Mouse (Mus musculus) kidney, embryonic 14.5 days (tissue): ENCODE measurements at regions not wholly inside any gene's neighbourhood (a gene's known extent, or its start where the extent isn't known, plus 50 kb on each side); places are given as distances from the start of the nearest gene placed in this dataset.

Experiments
- ATAC-seq: fragments of 200-750 bp; cut with Nextera tagmentation; 2 replicates; pipeline ENCODE4 v1.8.0; 2017; ENCODE audit warnings: moderate number of reproducible peaks, mild to moderate bottlenecking, moderate TSS enrichment, moderate library complexity; ENCODE audit not compliant: low FRiP score, low TSS enrichment
- H3K27ac ChIP-seq: fragments of 300-500 bp; sonication (generic); 2 replicates; pipeline ENCODE4 v1.5.1; 2014; ENCODE audit warnings: low read depth, mild to moderate bottlenecking, low read length, moderate library complexity, mixed read lengths
- H3K27me3 ChIP-seq: fragments of 300-500 bp; sonication (generic); 2 replicates; pipeline ENCODE4 v1.6.1; 2014; ENCODE audit warnings: mild to moderate bottlenecking, low read length; ENCODE audit not compliant: control insufficient read depth, insufficient read depth
- H3K36me3 ChIP-seq: fragments of 300-500 bp; sonication (generic); 2 replicates; pipeline ENCODE4 v1.6.1; 2014; ENCODE audit warnings: low read length, mixed read lengths; ENCODE audit not compliant: control insufficient read depth, insufficient read depth
- H3K4me1 ChIP-seq: fragments of 300-500 bp; sonication (generic); 2 replicates; pipeline ENCODE4 v1.6.1; 2014; ENCODE audit warnings: low read length, mixed read lengths; ENCODE audit not compliant: control insufficient read depth, insufficient read depth
- H3K4me2 ChIP-seq: fragments of 300-500 bp; sonication (generic); replicated peaks from 2 replicates; pipeline ENCODE4 v1.6.1; 2014; ENCODE audit warnings: low read depth, mild to moderate bottlenecking, low read length
- H3K4me3 ChIP-seq: fragments of 300-500 bp; sonication (generic); 2 replicates; pipeline ENCODE4 v1.5.1; 2014; ENCODE audit warnings: mild to moderate bottlenecking, low read length
- H3K9ac ChIP-seq: fragments of 300-500 bp; sonication (generic); 2 replicates; pipeline ENCODE4 v1.6.1; 2014; ENCODE audit warnings: low read depth, mild to moderate bottlenecking, low read length, moderate library complexity
- H3K9me3 ChIP-seq: fragments of 300-500 bp; sonication (generic); 2 replicates; pipeline ENCODE4 v1.6.1; 2016; ENCODE audit warnings: low read length; ENCODE audit not compliant: control insufficient read depth
- WGBS: fragments of 180-500 bp; shearing (Covaris S2); extraction: QIAGEN DNeasy Blood & Tissue Kit; methylation state at CpG from one replicate; pipeline ENCODE4 v1.1.7; 2014; 5-methylcytosine and 5-hydroxymethylcytosine counted together

DNA sequence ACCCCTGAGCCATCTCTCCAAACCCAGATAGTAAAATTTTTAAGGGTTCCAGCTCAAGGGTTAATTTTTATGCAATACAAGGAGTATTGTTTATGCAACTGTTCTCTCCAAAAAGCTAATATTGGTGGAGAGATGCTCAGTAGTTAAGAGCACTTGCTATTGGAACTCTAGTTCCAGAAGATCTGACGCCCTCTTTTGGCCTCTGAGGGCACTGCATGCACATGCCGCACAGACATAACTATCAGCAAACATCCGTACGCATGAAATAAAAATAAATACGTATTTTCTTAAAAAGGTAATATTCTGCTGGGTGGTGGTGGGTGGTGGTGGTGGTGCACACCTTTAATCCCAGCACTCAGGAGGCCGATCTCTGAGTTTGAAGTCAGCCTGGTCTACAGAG, 112.1 kb upstream of the Tmpo start:
- Histone ChIP-seq H3K4me3 (no peak overlapping the region), H3K9ac (no peak overlapping the region), H3K27ac (no peak overlapping the region), H3K27me3 (no peaks in the 10 kb centered on the region), H3K4me1 (no peaks in the 10 kb centered on the region), H3K36me3 (no peaks in the 10 kb centered on the region), H3K4me2 (no peak overlapping the region), H3K9me3 (no peaks in the 10 kb centered on the region)
- 93% methylated on average over 6 of the region's 6 CpGs for WGBS
- ATAC-seq, result no peak

DNA sequence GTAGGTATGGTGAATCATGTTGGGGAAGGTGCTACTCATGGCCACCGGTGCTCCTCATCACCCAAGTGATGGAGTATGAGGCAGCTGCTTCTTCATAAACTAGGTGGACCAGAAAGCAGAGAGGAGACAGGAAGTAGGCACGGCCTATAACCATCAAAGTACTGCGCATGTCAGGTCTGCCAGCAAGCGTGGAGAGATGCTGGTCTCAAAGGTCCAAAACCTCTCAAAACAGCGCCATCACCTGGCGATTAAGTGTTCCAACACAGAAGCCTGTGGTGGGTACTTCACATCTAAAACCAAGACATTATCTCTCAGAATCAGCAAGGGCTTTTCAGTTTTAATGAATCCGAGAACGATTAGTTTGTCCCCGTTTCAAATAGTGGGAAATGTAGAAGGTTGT, 103.1 kb upstream of the Tmpo start:
- no peaks in the 10 kb centered on the region for H3K27me3 ChIP-seq
- WGBS, result 88% methylated on average over 9 of the region's 9 CpGs

DNA sequence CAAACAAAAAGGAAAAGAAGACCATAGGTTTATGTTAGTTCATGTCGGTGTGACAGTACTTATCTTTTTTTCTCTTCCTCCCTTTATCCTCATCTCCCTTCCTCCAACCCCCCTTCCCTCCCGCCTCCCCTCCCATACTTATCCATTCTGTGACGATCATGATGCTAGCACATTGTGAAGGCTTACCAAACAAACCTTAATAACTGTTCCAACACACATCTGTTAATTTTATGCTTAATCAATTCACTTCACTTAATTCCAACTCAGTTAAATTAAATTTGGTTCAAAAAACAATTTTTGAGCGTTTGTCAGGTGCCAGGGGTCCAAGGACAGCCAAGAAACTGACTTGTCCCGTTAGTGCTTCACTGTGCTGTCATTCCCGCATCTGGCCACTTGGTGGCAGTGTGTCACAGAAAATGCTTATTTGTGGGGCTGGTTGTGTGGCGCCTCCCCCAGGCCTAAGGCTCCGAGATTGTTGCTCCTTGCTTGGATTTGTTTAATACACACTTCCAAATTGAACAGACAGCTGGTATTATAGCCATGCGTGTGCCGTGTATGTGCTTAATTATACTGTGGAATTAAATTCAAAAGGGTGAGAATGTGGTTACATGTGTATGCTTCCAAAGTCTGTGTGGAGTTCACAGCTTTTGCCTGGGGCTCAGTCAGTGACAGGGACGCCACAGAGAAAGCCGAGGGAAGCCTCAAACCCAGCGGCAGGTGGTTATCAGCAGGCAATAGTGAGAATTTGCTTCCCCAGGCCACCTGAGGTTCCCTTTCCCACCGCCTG, 90.0 kb upstream of the Tmpo start:
- peak overlapping the region; percentile 22; the same call in 1 of the 2 replicates for H3K4me2 ChIP-seq
- H3K27ac ChIP-seq, result no peak overlapping the region
- no peak overlapping the region; the same call in 1 of the 2 replicates for H3K4me3 ChIP-seq
- ATAC-seq, result peak; percentile 73
- H3K36me3 ChIP-seq, result no peaks in the 10 kb centered on the region
- no peaks in the 10 kb centered on the region for H3K9me3 ChIP-seq
- H3K4me1 ChIP-seq, result peaks cover 6% of the 10 kb centered on the region; the same call in 1 of the 2 replicates
- H3K9ac ChIP-seq, result no peak overlapping the region
- 18% methylated on average over 14 of the region's 14 CpGs for WGBS
- H3K27me3 ChIP-seq, result no peaks in the 10 kb centered on the region

More for the DNA sequence above, 103.1 kb upstream of the Tmpo start:
- Histone ChIP-seq H3K9me3 (no peaks in the 10 kb centered on the region), H3K4me1 (no peaks in the 10 kb centered on the region), H3K4me2 (no peak overlapping the region), H3K4me3 (no peak overlapping the region), H3K36me3 (no peaks in the 10 kb centered on the region), H3K9ac (no peak overlapping the region), H3K27ac (no peak overlapping the region)
- ATAC-seq, result no peak

DNA sequence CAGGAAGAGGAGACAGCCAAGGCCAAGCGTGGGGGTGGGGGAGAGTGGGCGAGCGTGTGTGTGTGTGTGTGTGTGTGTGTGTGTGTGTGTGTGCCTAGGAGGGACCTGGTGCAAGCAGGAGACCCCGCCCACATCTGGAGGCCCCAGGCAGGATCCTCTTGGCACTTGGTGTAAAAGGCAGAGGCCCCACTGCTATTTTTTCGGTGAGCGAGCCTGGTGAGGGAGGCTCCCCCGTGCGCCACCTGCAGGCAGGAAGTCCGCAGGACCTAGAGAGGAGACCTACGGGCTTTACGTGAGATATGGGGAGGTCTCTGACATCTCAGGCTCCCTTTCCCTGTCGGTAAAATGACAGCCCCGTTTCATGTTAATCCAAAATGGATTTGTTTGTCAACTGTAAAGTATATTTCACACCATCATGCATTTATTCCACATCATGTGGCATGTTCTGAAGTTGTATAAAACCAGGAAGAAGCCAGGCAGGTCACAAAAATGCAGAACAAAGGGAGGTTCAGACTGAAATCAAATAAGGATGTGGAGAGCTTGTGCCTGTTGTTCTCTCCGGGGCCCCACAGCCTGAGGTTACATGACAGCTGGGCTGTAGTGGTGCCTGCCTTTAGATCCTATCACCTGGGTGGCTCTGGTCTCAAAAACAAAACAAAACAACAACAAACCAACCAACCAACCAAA, 89.3 kb upstream of the Tmpo start:
- Histone ChIP-seq H3K9ac (0 out of 2 replicates have a peak overlapping the region, but pooled peaks have one; percentile 12), H3K4me3 (no peak overlapping the region), H3K36me3 (no peaks in the 10 kb centered on the region), H3K4me2 (peak overlapping the region; percentile 22; the same call in 1 of the 2 replicates), H3K27ac (no peak overlapping the region), H3K27me3 (no peaks in the 10 kb centered on the region), H3K9me3 (no peaks in the 10 kb centered on the region), H3K4me1 (peaks cover 6% of the 10 kb centered on the region; the same call in 1 of the 2 replicates)
- ATAC-seq, result peak; percentile 81
- WGBS, result 19% methylated on average over 13 of the region's 14 CpGs

DNA sequence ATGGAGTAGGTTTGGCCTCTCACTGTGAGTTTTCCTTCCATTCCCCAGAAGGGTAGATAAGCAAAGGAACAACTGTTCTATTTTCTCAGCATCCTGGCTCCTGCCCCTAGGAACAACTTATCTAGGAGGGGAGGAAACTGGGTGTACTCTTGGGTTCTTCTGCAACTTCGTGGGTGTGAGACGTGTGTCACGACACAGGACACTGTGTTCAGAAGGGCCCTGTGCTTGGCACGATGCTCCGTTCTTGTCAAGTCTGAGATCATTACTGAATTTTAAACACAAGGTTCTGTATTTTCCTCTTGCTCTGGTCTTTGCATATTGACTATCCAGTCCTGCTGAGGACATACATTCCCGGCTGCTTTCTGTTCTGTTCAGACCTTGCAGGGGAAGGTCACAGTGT, 86.8 kb upstream of the Tmpo start:
- ATAC-seq, result no peak
- Histone ChIP-seq H3K9ac (no peak overlapping the region), H3K27ac (no peak overlapping the region), H3K4me3 (no peak overlapping the region), H3K4me2 (no peak overlapping the region), H3K36me3 (no peaks in the 10 kb centered on the region), H3K4me1 (peaks cover 6% of the 10 kb centered on the region; the same call in 1 of the 2 replicates), H3K9me3 (no peaks in the 10 kb centered on the region), H3K27me3 (no peaks in the 10 kb centered on the region)
- WGBS, result 87% methylated on average over 6 of the region's 6 CpGs

DNA sequence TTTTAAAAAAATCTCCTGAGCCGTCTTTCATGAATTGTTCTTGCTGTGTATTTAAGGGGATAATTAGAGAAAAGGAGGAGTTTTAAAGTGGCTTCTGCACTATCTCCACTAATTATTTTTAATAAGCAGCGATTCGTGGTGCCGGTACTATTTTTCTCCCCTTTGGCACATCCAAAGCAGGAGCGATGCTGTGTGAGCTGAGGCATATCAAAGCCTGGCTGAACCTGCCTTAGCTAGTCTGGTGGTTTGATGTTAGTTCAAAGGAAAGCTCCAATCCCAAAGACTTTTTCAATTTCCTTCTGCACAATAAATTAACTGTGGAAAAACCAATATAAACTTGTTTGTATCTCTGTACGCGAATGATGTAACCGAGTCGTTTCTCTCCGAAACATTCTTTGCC, 79.3 kb upstream of the Tmpo start:
- 83% methylated on average over 10 of the region's 10 CpGs for WGBS
- Histone ChIP-seq H3K4me3 (no peak overlapping the region), H3K27ac (no peak overlapping the region), H3K4me1 (no peaks in the 10 kb centered on the region), H3K9me3 (no peaks in the 10 kb centered on the region), H3K9ac (no peak overlapping the region), H3K4me2 (no peak overlapping the region), H3K27me3 (no peaks in the 10 kb centered on the region), H3K36me3 (no peaks in the 10 kb centered on the region)
- ATAC-seq, result no peak

DNA sequence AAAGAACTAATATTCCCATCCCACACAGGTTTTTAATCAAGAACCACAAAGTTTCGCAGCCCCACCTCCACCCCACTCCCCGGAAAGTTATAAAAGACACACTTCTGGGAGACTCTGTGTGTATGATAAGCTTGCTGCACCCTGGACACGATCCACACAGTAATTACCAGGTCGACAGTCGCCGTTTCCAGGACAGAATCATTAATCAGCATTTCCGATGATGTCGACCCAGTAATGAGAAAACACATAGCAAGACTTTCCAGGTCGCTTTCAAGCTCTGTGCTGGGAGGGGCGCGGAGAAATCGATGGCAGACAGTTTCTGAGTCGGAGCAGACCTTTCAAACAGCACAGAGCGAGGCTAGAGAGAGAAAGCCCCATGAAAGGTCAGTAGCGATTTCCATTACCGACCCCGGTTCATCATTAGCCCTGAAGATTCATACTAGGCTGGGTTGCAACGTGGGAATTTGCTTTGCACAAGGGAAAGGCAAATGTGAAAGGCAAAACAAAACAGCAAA, 68.6 kb upstream of the Tmpo start:
- H3K4me2 ChIP-seq, result peak overlapping the region; percentile 36
- H3K9me3 ChIP-seq, result no peaks in the 10 kb centered on the region
- H3K9ac ChIP-seq, result no peak overlapping the region
- WGBS, result 44% methylated on average over 18 of the region's 18 CpGs
- H3K27me3 ChIP-seq, result no peaks in the 10 kb centered on the region
- no peak for ATAC-seq
- H3K36me3 ChIP-seq, result no peaks in the 10 kb centered on the region
- no peak overlapping the region for H3K27ac ChIP-seq
- H3K4me1 ChIP-seq, result no peaks in the 10 kb centered on the region
- H3K4me3 ChIP-seq, result peak overlapping the region; percentile 14; the same call in 1 of the 2 replicates

DNA sequence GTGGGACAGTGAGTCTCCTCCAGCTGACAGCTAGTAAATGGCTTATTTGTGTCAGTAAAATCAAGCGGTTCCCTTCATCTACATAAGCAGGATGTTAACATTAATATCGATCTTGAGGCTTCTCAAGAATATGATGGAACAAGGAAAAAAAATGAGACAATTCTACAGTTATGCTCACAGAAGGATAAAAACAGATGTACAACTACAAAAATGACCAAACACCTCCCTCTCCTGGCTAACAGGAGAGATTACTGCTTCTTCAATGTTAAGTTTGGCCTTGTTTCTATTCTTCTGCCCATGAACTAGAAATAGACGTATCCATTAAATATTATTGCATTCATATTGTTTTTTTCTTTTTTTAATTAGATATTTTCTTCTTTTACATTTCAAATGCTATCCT, 63.2 kb upstream of the Tmpo start:
- no peak overlapping the region for H3K4me3 ChIP-seq
- H3K9ac ChIP-seq, result no peak overlapping the region
- no peaks in the 10 kb centered on the region for H3K36me3 ChIP-seq
- no peak overlapping the region for H3K27ac ChIP-seq
- no peaks in the 10 kb centered on the region for H3K9me3 ChIP-seq
- 0 out of 2 replicates have a peak, but pooled peaks cover 7% of the 10 kb centered on the region for H3K4me1 ChIP-seq
- H3K4me2 ChIP-seq, result no peak overlapping the region
- 92% methylated on average over 3 of the region's 3 CpGs for WGBS
- no peaks in the 10 kb centered on the region for H3K27me3 ChIP-seq
- ATAC-seq, result no peak
